Mouse (Mus musculus): ENCODE data around the gene Hs2st1.

DNA sequence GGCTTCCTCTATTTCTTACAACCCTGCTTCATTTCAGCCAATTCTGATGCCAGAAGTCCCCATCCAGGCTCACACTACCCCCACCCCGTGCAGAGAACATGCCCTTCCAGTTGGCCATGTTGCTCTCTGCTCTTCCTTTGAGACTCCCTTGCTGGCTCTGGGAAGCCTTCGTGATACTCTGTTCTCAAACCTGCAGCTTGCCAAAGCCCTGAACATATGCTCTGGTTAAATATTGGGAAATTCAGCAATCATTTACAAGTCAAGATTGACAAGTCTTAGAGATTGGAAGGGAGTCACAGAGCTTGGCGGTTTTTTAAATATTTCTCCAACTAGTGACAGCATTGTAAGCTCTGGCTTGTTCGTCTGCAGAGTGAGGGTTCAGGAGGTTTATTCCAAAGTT is 183.5 kb downstream of the Hs2st1 start:
- TF ChIP-seq CTCF (IDR thresholded peaks at IDR 0.05; ENCODE audit: low read depth) = no peak
- TF ChIP-seq EP300 (IDR thresholded peaks at IDR 0.05; ENCODE audit: low read depth) = no peak
